Mouse (Mus musculus): ENCODE results near the gene Mtmr2.
"Not testable (repeated sequence)": the region's sequence is repeated elsewhere in the genome, so short reads cannot be mapped to it uniquely, and the experiment has no call there.

Gene Mtmr2

GRCm38 (mm10) chr9:13748404-13748797, at the start of gene Mtmr2:
Gene Mtmr2, plus strand, starts transcription at chr9:13748410.
- no peak for ATAC-seq (ENCODE audit: low TSS enrichment)

GRCm38 (mm10) chr9:13699061-13699780, 49.0 kb upstream of the Mtmr2 start:
- ATAC-seq (ENCODE audit: low TSS enrichment), result no peak

GRCm38 (mm10) chr9:13699781-13700116, 48.5 kb upstream of the Mtmr2 start:
- no peak for ATAC-seq (ENCODE audit: low TSS enrichment)

GRCm38 (mm10) chr9:13701773-13702172, 46.4 kb upstream of the Mtmr2 start:
- ATAC-seq (ENCODE audit: low TSS enrichment), result no peak

- no peak for ATAC-seq (ENCODE audit: low TSS enrichment)
Measured at GRCm38 (mm10) chr9:13703100-13703499, 45.1 kb upstream of the Mtmr2 start.

GRCm38 (mm10) chr9:13704917-13705316, 43.3 kb upstream of the Mtmr2 start:
- ATAC-seq (ENCODE audit: low TSS enrichment), result no peak

- no peak for ATAC-seq (ENCODE audit: low TSS enrichment)
Measured at GRCm38 (mm10) chr9:13707066-13707555, 41.1 kb upstream of the Mtmr2 start.

GRCm38 (mm10) chr9:13709436-13709835, 38.8 kb upstream of the Mtmr2 start:
- 0 out of 2 replicates have a peak, but pooled peaks have one; percentile 34 for ATAC-seq (ENCODE audit: low TSS enrichment)

- ATAC-seq (ENCODE audit: low TSS enrichment), result not testable (repeated sequence)
Measured at GRCm38 (mm10) chr9:13715891-13716290, 32.3 kb upstream of the Mtmr2 start.

- ATAC-seq (ENCODE audit: low TSS enrichment), result peak; percentile 90
Measured at GRCm38 (mm10) chr9:13716316-13717099, 31.7 kb upstream of the Mtmr2 start.

GRCm38 (mm10) chr9:13748798-13749674, 826 bp downstream of the Mtmr2 start:
- ATAC-seq (ENCODE audit: low TSS enrichment), result peak; percentile 99

- ATAC-seq (ENCODE audit: low TSS enrichment), result no peak
Measured at GRCm38 (mm10) chr9:13749675-13749998, 1.4 kb downstream of the Mtmr2 start.

GRCm38 (mm10) chr9:13752543-13752942, 4.3 kb downstream of the Mtmr2 start:
- ATAC-seq (ENCODE audit: low TSS enrichment), result no peak

- ATAC-seq (ENCODE audit: low TSS enrichment), result no peak
Measured at GRCm38 (mm10) chr9:13760430-13760829, 12.2 kb downstream of the Mtmr2 start.

GRCm38 (mm10) chr9:13765624-13766023, 17.4 kb downstream of the Mtmr2 start:
- peak; percentile 42; the same call in 1 of the 2 replicates for ATAC-seq (ENCODE audit: low TSS enrichment)

GRCm38 (mm10) chr9:13766570-13766969, 18.4 kb downstream of the Mtmr2 start:
- ATAC-seq (ENCODE audit: low TSS enrichment), result peak; percentile 82

- no peak for ATAC-seq (ENCODE audit: low TSS enrichment)
Measured at GRCm38 (mm10) chr9:13774732-13775131, 26.5 kb downstream of the Mtmr2 start.

GRCm38 (mm10) chr9:13781985-13782384, 33.8 kb downstream of the Mtmr2 start:
- ATAC-seq (ENCODE audit: low TSS enrichment), result no peak

GRCm38 (mm10) chr9:13790864-13791263, 42.7 kb downstream of the Mtmr2 start:
- not testable (repeated sequence) for ATAC-seq (ENCODE audit: low TSS enrichment)

- ATAC-seq (ENCODE audit: low TSS enrichment), result no peak
Measured at GRCm38 (mm10) chr9:13794302-13794701, 46.1 kb downstream of the Mtmr2 start.

GRCm38 (mm10) chr9:13794756-13795155, 46.5 kb downstream of the Mtmr2 start:
- no peak for ATAC-seq (ENCODE audit: low TSS enrichment)

- ATAC-seq (ENCODE audit: low TSS enrichment), result no peak
Measured at GRCm38 (mm10) chr9:13804480-13804879, 56.3 kb downstream of the Mtmr2 start.
